Mouse (Mus musculus) midbrain, embryonic 10.5 days (tissue): ENCODE measurements around the gene Emp2. TPM values are rescaled to one million over a fixed set of nuclear protein-coding genes. Genes with fewer than 3 reads are reported as not detected.
"Not testable (repeated sequence)": the region's sequence is repeated elsewhere in the genome, so short reads cannot be mapped to it uniquely, and the experiment has no call there.

Experiments used
- DNase-seq: peaks from one replicate; pipeline ENCODE4 v3.0.0-alpha.2; 2017; ENCODE audit warnings: low spot score
- H3K27ac ChIP-seq: fragments of 300-500 bp; sonication (generic); replicated peaks from 2 replicates; pipeline ENCODE4 v1.5.1; 2016; ENCODE audit warnings: mild to moderate bottlenecking
- H3K27me3 ChIP-seq: fragments of 300-500 bp; sonication (generic); 2 replicates; pipeline ENCODE4 v1.6.1; 2016; ENCODE audit warnings: low read depth, mild to moderate bottlenecking; ENCODE audit not compliant: poor library complexity, severe bottlenecking
- H3K36me3 ChIP-seq: fragments of 300-500 bp; sonication (generic); 2 replicates; pipeline ENCODE4 v1.6.1; 2016; ENCODE audit warnings: mild to moderate bottlenecking, moderate library complexity
- H3K4me1 ChIP-seq: fragments of 300-500 bp; sonication (generic); 2 replicates; pipeline ENCODE4 v1.6.1; 2016
- H3K4me3 ChIP-seq: fragments of 300-500 bp; sonication (generic); 2 replicates; pipeline ENCODE4 v1.5.1; 2016; ENCODE audit warnings: mild to moderate bottlenecking, moderate library complexity
- H3K9me3 ChIP-seq: fragments of 300-500 bp; sonication (generic); replicated peaks from 2 replicates; pipeline ENCODE4 v1.6.1; 2016; ENCODE audit warnings: mild to moderate bottlenecking
- whole genome bisulfite sequencing: fragments of 180-500 bp; shearing (Covaris S2); methylation state at CpG from one replicate; pipeline ENCODE4 v1.1.7; 2016; 5-methylcytosine and 5-hydroxymethylcytosine counted together
- microRNA-seq: library from miRNA; unstranded; fragments of <30 nt; microRNA quantifications from one replicate; pipeline ENCODE4, GENCODE M21; 2017
- polyA plus RNA-seq: library from polyadenylated mRNA; unstranded; fragments of >200 nt; fragmentation: Nextera tagmentation; extraction: Ambion mirVana; gene quantifications from 2 replicates; pipeline ENCODE4 v1.2.1, GENCODE M21; 2016

Gene Emp2
- polyA plus RNA-seq, 1 experiment from 2014 or later, result 3.3 TPM

DNA sequence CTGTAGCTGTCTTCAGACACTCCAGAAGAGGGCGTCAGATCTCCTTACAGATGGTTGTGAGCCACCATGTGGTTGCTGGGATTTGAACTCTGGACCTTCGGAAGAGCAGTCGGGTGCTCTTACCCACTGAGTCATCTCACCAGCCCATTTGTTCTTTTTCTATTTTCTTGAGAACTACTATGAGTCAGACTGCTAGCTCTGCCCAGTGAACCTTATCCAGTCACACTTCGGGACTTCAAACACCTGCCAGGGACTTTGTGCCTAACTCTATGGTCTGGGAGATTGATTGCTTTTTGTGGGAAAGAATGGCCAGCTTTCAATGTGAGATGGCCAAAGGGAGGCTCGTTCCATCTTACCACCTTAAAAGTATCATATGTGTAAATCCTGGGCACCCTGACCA, 37.0 kb downstream of the Emp2 start:
- DNase-seq, H3K27ac ChIP-seq, H3K27me3 ChIP-seq, H3K4me1 ChIP-seq, H3K4me3 ChIP-seq, H3K36me3 ChIP-seq: not testable (repeated sequence)
- WGBS, result 83% methylated on average over 5 of the region's 5 CpGs
- H3K9me3 ChIP-seq, result peaks cover 12% of the 10 kb centered on the region

GRCm38 (mm10) chr16:10274465-10274864, 39.3 kb downstream of the Emp2 start:
- H3K9me3 ChIP-seq, result peaks cover 12% of the 10 kb centered on the region
- DNase-seq, result no peak
- H3K4me1 ChIP-seq, result no peaks in the 10 kb centered on the region
- no peak overlapping the region for H3K4me3 ChIP-seq
- no peak overlapping the region for H3K27ac ChIP-seq
- WGBS, result 59% methylated on average over 4 of the region's 4 CpGs
- no peaks in the 10 kb centered on the region for H3K27me3 ChIP-seq
- H3K36me3 ChIP-seq, result no peaks in the 10 kb centered on the region

DNA sequence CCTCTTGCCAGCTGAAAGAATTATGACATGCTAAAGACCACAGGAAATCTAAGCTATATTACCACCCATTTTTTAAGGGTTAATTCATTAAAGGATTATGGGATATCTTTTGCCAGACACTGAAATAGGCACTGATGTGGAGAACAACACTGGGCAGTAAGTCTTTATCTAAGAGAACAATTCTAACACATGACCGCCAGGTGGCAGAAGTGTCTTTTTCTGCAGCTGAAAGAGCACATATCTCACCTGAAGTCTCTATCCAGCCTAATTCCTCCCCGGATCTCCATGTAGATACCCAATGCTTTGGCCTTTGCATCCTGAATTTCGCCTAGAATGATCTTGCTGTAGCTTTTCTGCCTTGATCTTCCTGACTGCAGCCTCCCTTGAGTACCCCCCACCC, 41.5 kb downstream of the Emp2 start:
- Histone ChIP-seq H3K4me1 (no peaks in the 10 kb centered on the region), H3K27ac (no peak overlapping the region), H3K4me3 (no peak overlapping the region), H3K9me3 (peaks cover 12% of the 10 kb centered on the region), H3K36me3 (no peaks in the 10 kb centered on the region), H3K27me3 (no peaks in the 10 kb centered on the region)
- DNase-seq, result peak; percentile 18
- 32% methylated on average over 3 of the region's 3 CpGs for WGBS

DNA sequence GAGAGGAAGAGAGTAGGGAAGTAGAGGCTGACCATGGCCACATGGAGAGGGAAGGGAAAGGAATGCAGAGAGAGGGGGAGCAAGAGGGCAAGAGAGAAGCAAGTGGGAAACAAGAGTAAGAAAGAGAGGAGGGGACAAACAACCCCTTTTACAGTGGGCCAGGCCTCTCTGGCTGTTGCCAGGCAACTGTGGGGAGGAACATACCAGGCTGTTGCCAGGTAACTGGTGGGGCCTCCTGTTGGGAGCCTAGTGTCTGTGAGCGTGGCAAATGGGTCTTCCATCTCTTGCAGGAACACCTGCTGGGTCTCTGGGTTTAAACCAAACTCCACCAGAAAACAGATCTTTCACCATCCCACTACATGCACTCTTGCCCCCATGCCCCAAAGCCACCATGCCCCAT, 59.8 kb downstream of the Emp2 start:
- Histone ChIP-seq H3K4me3 (no peak overlapping the region), H3K36me3 (no peaks in the 10 kb centered on the region), H3K27me3 (no peaks in the 10 kb centered on the region), H3K4me1 (peaks cover 9% of the 10 kb centered on the region), H3K27ac (no peak overlapping the region), H3K9me3 (no peaks in the 10 kb centered on the region)
- 31% methylated on average over 1 of the region's 1 CpGs for WGBS
- peak; percentile 29 for DNase-seq

DNA sequence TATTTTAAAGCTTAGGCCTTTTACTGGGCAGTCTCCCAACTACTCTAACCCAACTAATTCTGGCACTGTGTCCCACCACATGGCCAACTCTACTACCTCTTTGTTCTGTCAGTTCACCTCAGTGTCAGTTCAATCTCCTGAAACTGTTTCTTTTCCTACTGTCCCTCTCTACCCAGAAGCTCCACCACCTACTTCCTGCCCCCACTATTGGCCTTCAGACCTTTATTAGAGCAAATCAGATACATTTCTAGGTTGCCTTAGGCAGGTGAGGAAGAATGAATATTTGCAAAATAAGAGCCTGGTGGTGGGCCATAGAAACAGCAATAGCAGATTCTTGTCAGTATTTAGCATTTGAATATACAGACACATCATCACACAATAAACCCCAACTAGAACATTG, 77.2 kb downstream of the Emp2 start:
- no peaks in the 10 kb centered on the region for H3K9me3 ChIP-seq
- no peak overlapping the region for H3K4me3 ChIP-seq
- H3K36me3 ChIP-seq, result no peaks in the 10 kb centered on the region
- DNase-seq, result no peak
- no peaks in the 10 kb centered on the region for H3K4me1 ChIP-seq
- no peak overlapping the region for H3K27ac ChIP-seq
- no peaks in the 10 kb centered on the region for H3K27me3 ChIP-seq

Small RNA genes lying within 50 kb of the gene (microRNA-seq; reads per million reads assigned to microRNA genes)
- gene Gm22932, result not detected

Other genes starting within 250 kb of the Emp2 start
- 0.27 and 0.31 TPM in 2 replicates for gene Rpl39l, start 143.7 kb downstream of the Emp2 start, polyA plus RNA-seq
- gene Atf7ip2, start 121.3 kb downstream of the Emp2 start, polyA plus RNA-seq, result 0.72 and 0.95 TPM in 2 replicates
- gene Tekt5, start 81.5 kb upstream of the Emp2 start, polyA plus RNA-seq, result not detected in 2 replicates
- gene Nubp1, start 98.0 kb upstream of the Emp2 start, polyA plus RNA-seq, result 73.7 and 80.5 TPM in 2 replicates
- gene Tvp23a, start 133.4 kb upstream of the Emp2 start, polyA plus RNA-seq, result 22.9 and 27.5 TPM in 2 replicates
- 0.16 and 0.22 TPM in 2 replicates for gene Ciita, start 166.1 kb upstream of the Emp2 start, polyA plus RNA-seq
- gene Dexi, start 229.1 kb upstream of the Emp2 start, polyA plus RNA-seq, result 15.6 and 17.4 TPM in 2 replicates
- gene Clec16a, start 231.4 kb upstream of the Emp2 start, polyA plus RNA-seq, result 27.2 and 30.8 TPM in 2 replicates